Mouse (Mus musculus) forebrain, embryonic 16.5 days (tissue): ENCODE measurements around the gene Troap. TPM values are rescaled to one million over a fixed set of nuclear protein-coding genes. Genes with fewer than 3 reads are reported as not detected.
"Not testable (repeated sequence)": the region's sequence is repeated elsewhere in the genome, so short reads cannot be mapped to it uniquely, and the experiment has no call there.

Experiments
- ATAC-seq: fragments of 200-750 bp; cut with Nextera tagmentation; 2 replicates; pipeline ENCODE4 v1.8.0; 2017; ENCODE audit warnings: mild to moderate bottlenecking, moderate library complexity
- H3K27ac ChIP-seq: fragments of 300-500 bp; sonication (generic); 2 replicates; pipeline ENCODE4 v1.5.1; 2014; ENCODE audit warnings: low read length, control low read depth
- H3K27me3 ChIP-seq: fragments of 300-500 bp; sonication (generic); replicated peaks from 2 replicates; pipeline ENCODE4 v1.6.1; 2014; ENCODE audit warnings: low read length; ENCODE audit not compliant: control insufficient read depth, insufficient read depth
- H3K36me3 ChIP-seq: fragments of 300-500 bp; sonication (generic); 2 replicates; pipeline ENCODE4 v1.6.1; 2014; ENCODE audit not compliant: control insufficient read depth, insufficient read depth
- H3K4me1 ChIP-seq: fragments of 300-500 bp; sonication (generic); replicated peaks from 2 replicates; pipeline ENCODE4 v1.6.1; 2014; ENCODE audit warnings: low read length; ENCODE audit not compliant: control insufficient read depth, insufficient read depth
- H3K4me2 ChIP-seq: fragments of 300-500 bp; sonication (generic); 2 replicates; pipeline ENCODE4 v1.6.1; 2014; ENCODE audit warnings: mild to moderate bottlenecking, low read length, control low read depth
- H3K4me3 ChIP-seq: fragments of 300-500 bp; sonication (generic); replicated peaks from 2 replicates; pipeline ENCODE4 v1.5.1; 2014; ENCODE audit warnings: mild to moderate bottlenecking, low read length, control low read depth
- H3K9ac ChIP-seq: fragments of 300-500 bp; sonication (generic); replicated peaks from 2 replicates; pipeline ENCODE4 v1.6.1; 2014; ENCODE audit warnings: low read depth, low read length, control low read depth
- H3K9me3 ChIP-seq: fragments of 300-500 bp; sonication (generic); 2 replicates; pipeline ENCODE4 v1.6.1; 2016; ENCODE audit warnings: low read length; ENCODE audit not compliant: control insufficient read depth
- WGBS: fragments of 180-500 bp; shearing (Covaris S2); extraction: QIAGEN DNeasy Blood & Tissue Kit; methylation state at CpG from one replicate; pipeline ENCODE4 v1.1.7; 2014; 5-methylcytosine and 5-hydroxymethylcytosine counted together
- polyA plus RNA-seq: library from polyadenylated mRNA; unstranded; fragments of >200 nt; fragmentation: Nextera tagmentation; extraction: Ambion mirVana; gene quantifications from 2 replicates; pipeline ENCODE4 v1.2.1, GENCODE M21; 2015

Troap gene
- polyA plus RNA-seq, 1 experiment from 2014 or later, result 15.9 TPM

DNA sequence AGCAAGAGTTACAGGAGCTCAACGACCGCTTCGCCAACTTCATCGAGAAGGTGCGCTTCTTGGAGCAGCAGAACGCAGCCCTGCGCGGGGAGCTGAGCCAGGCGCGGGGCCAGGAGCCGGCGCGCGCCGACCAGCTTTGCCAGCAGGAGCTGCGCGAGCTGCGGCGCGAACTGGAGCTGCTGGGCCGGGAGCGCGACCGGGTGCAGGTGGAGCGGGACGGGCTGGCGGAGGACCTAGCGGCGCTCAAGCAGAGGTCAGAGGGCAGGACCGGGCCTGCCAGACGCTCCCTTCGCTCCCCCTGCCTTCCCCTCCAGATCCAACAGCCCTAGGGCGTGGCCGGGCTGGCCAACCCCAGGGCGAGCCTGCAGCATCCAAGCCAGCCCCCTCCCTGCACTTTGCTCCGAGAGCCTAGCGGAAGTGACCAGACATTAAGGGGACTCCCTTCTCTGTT, 18.8 kb upstream of the Troap start:
- 0% methylated on average over 35 of the region's 37 CpGs for WGBS
- ATAC-seq, result peak; percentile 63; the same call in 1 of the 2 replicates
- Histone ChIP-seq H3K9me3 (no peaks in the 10 kb centered on the region), H3K4me1 (peaks cover 28% of the 10 kb centered on the region), H3K27me3 (peaks cover 55% of the 10 kb centered on the region), H3K4me2 (peak overlapping the region; percentile 81), H3K4me3 (peak overlapping the region; percentile 44), H3K36me3 (no peaks in the 10 kb centered on the region), H3K9ac (peak overlapping the region; percentile 53), H3K27ac (no peak overlapping the region)

DNA sequence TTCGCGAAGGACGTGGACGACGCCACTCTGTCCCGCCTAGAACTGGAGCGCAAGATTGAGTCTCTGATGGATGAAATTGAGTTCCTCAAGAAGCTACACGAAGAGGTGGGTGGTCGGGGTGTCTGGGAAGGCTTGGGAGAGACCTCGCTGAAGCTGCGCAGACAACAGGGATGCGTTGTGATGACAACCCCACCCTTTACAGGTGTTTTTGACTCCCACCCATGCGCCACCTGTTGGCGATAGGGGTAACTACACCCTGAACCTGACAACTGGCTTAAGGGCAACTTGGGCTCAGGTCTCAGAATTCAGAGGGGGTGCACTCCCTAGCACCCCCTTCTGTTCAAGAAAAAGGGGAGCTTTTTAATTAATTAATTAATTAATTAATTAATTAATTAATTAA, 18.0 kb upstream of the Troap start:
- no peak for ATAC-seq
- H3K4me3 ChIP-seq, result no peak overlapping the region; the same call in 1 of the 2 replicates
- no peak overlapping the region; the same call in 1 of the 2 replicates for H3K4me2 ChIP-seq
- no peak overlapping the region for H3K9ac ChIP-seq
- H3K27me3 ChIP-seq, result peaks cover 54% of the 10 kb centered on the region
- WGBS, result 6% methylated on average over 14 of the region's 14 CpGs
- H3K36me3 ChIP-seq, result no peaks in the 10 kb centered on the region
- no peaks in the 10 kb centered on the region for H3K9me3 ChIP-seq
- H3K4me1 ChIP-seq, result peaks cover 28% of the 10 kb centered on the region
- no peak overlapping the region for H3K27ac ChIP-seq

DNA sequence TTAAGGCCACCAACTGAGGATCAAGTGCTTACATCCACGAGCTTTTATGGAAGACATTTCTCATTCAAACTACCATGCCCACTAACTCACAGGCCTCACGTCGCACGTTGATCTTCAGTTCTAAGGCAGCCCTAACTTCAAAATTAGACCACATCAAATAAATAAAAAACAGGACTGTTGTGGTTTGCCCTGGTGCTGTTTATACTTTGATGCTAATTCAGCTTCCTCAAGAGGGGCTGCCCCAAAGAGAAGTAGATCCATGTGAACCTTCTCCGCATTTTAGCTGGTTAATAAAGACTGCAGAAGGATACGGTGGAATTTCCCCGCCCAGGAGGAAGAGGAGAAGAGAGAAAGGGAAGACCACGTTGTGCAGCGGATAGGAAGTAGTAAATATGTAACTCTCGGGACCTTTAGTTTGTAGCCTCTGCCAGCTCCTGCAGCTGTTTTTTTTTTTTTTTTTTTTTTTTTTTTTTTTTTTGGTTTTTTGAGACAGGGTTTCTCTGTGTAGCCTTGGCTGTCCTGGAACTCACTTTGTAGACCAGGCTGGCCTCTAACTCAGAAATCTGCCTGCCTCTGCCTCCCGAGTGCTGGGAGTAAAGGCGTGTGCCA, 8.7 kb upstream of the Troap start:
- Histone ChIP-seq H3K4me3 (no peak overlapping the region), H3K4me1 (no peaks in the 10 kb centered on the region), H3K36me3 (no peaks in the 10 kb centered on the region), H3K9me3 (no peaks in the 10 kb centered on the region), H3K27ac (no peak overlapping the region), H3K27me3 (no peaks in the 10 kb centered on the region), H3K4me2 (no peak overlapping the region), H3K9ac (no peak overlapping the region)
- no peak for ATAC-seq
- WGBS, result 83% methylated on average over 12 of the region's 12 CpGs

DNA sequence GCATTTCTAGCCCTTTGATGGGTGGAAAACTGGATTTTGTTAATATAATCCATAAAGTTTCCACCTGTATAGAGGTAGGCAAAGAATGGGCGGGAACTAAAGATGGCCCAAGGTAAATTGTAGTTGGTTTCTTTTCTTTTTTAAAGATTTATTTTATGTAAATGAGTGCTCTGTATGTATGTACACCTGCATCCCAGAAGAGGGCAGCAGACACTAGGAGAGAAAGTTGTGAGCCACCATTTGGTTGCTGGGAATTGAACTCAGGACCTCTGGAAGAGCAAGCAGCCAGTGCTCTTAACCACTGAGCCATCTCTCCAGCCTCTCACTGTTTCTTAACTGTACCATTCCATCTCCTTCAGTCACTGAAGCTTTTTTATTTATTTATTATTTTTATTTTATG, 2.4 kb upstream of the Troap start:
- WGBS, result 86% methylated on average over 1 of the region's 1 CpGs
- no peak overlapping the region for H3K4me3 ChIP-seq
- ATAC-seq, result no peak

DNA sequence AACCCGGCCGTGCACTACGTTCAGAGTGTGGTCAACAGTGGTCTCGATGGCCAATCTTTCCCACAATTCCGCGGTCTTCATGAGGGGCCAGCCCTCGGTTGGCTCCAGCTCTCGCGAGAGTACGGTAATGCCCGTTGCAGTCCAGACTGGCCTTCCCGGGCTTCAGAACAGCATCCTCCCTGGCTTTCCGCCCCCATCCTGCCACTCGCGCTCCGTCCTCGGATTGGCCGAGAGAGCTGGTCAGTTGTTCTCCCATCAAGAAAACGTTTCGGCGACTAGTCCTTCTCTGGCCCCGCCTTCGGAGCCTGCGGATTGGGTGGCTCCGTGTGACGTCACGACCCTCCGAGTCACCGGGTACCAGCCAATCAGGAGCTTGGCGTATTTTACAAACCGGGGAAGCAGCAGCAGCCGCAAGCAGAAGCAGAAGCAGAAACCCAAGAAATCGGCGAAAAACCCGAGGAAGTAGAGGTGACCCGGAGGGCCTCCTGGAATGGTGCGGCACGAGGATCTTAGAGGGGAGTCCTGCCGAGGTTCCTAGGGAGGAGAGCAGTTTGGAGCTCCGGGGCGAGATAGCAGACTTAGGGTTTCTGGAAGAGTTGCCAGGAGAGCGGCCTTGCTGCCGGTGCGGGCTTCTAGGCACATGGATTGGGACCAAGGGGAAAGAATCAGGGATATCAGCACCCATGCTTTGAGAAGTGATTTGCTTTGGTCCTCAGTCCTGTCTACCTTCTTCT, 392 bp downstream of the Troap start:
- Histone ChIP-seq H3K27ac (peak overlapping the region; percentile 96), H3K36me3 (no peaks in the 10 kb centered on the region), H3K4me2 (peak overlapping the region; percentile 99), H3K4me3 (peak overlapping the region; percentile 66), H3K4me1 (peaks cover 16% of the 10 kb centered on the region), H3K27me3 (no peaks in the 10 kb centered on the region), H3K9ac (peak overlapping the region; percentile 87), H3K9me3 (no peaks in the 10 kb centered on the region)
- whole genome bisulfite sequencing, result under 1% methylated on average over 44 of the region's 44 CpGs
- peak; percentile 98 for ATAC-seq

More for the DNA sequence above, 2.4 kb upstream of the Troap start:
- H3K27me3 ChIP-seq, result no peaks in the 10 kb centered on the region
- no peak overlapping the region for H3K4me2 ChIP-seq
- H3K4me1 ChIP-seq, result peaks cover 16% of the 10 kb centered on the region
- no peaks in the 10 kb centered on the region for H3K36me3 ChIP-seq
- H3K27ac ChIP-seq, result no peak overlapping the region
- H3K9me3 ChIP-seq, result no peaks in the 10 kb centered on the region
- no peak overlapping the region for H3K9ac ChIP-seq

DNA sequence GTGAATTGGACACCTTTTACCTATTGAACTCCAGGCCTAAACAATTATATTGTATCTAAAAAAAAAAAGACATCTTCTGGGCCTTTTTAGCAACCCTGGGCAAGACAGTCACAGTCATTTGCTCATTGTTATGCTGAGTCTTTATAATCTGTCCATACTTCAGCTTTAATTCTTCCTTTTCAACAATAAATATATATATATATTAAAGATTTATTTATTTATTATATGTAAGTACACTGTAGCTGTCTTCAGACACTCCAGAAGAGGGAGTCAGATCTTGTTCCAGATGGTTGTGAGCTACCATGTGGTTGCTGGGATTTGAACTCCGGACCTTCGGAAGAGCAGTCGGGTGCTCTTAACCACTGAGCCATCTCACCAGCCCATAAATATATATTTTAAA, 1.6 kb downstream of the Troap start:
- not testable (repeated sequence) for ATAC-seq, H3K9ac ChIP-seq, H3K27ac ChIP-seq, H3K36me3 ChIP-seq, H3K9me3 ChIP-seq, H3K27me3 ChIP-seq
- 95% methylated on average over 3 of the region's 3 CpGs for WGBS
- Histone ChIP-seq H3K4me1 (peaks cover 16% of the 10 kb centered on the region), H3K4me3 (peak overlapping the region; percentile 66), H3K4me2 (peak overlapping the region; percentile 99)

DNA sequence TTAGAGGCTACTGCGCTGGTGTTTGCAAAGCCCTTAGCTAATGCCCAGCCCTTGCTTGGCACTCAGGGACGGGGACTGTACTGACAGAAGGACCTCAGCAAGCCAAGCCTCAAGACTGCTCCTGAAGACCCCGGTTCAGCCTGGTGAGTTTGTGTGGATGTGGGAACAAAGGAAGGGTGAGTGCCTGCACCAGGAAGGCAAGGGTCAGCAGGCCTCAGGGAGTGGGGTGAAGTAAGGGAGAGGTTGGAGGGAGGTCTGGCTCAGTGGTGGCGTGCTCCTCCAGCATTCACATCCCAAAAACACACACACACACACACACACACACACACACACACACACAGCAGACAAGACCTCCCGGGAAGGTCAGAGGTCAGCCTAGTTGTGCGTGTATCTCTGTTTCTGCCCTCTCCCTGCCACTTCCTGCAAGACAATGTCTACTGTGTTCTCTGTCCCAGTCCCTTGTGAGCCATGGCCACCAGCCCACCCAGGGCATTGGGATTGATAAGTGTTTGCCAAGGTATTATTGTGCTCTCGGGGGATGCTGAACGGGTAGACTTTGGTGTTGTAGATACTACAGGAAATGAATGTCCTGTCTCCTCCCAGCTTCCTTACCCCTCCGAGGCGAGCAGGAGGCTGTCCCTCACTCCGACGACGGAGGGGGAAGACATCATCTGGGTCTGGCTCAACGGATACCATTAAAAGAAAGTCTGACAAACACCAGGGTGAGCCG, 4.0 kb downstream of the Troap start:
- Histone ChIP-seq H3K9ac (no peak overlapping the region), H3K4me1 (peaks cover 16% of the 10 kb centered on the region), H3K36me3 (no peaks in the 10 kb centered on the region)

DNA sequence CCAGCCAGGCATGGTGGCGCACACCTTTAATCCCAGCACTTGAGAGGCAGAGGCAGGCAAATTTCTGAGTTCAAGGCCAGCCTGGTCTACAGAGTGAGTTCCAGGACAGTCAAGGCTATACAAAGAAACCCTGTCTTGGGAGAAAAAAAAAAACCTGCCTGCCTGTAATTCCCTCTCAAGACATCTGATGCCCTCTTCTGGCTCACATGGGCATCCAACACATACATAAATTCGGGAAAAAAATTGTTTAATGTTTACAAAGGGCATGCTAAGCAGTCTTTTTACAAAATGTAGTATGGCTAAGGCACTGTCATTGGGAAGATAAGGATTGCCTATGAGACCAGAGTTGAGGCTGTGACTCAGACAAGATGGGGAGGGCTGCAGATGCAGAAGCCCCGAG, 5.4 kb downstream of the Troap start:
- Histone ChIP-seq H3K9me3 (no peaks in the 10 kb centered on the region), H3K36me3 (no peaks in the 10 kb centered on the region), H3K4me2 (no peak overlapping the region), H3K4me1 (peaks cover 11% of the 10 kb centered on the region), H3K27ac (no peak overlapping the region), H3K27me3 (no peaks in the 10 kb centered on the region; the same call in 1 of the 2 replicates), H3K9ac (no peak overlapping the region), H3K4me3 (no peak overlapping the region)
- no peak for ATAC-seq
- 86% methylated on average over 3 of the region's 3 CpGs for WGBS

More for the DNA sequence above, 4.0 kb downstream of the Troap start:
- Histone ChIP-seq H3K4me3 (no peak overlapping the region), H3K27me3 (no peaks in the 10 kb centered on the region; the same call in 1 of the 2 replicates), H3K4me2 (no peak overlapping the region), H3K9me3 (no peaks in the 10 kb centered on the region), H3K27ac (no peak overlapping the region)
- ATAC-seq, result no peak
- WGBS, result 86% methylated on average over 15 of the region's 15 CpGs

DNA sequence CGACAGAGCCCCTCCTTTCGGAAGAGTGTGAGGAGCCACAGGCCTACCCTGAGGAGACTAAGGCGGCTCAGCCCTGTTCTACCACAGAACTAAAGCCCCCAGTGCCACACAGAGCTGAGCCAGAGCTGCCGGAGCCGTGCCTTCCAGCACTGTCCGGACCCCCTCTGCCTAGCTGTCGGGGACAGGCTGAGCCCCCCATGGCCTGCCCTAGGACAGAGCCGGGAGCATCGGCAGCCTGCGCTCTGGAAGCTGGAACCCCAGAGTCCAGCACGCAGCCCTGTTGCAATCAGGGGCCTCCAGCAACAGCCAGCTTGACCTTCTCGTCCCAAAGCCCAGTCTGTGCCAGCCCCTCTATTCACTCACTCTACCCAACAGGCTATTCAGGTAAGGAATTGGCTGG, 7.9 kb downstream of the Troap start:
- no peaks in the 10 kb centered on the region for H3K4me1 ChIP-seq
- WGBS, result 88% methylated on average over 12 of the region's 12 CpGs
- no peak for ATAC-seq
- H3K36me3 ChIP-seq, result no peaks in the 10 kb centered on the region
- H3K4me2 ChIP-seq, result no peak overlapping the region
- no peak overlapping the region for H3K9ac ChIP-seq
- H3K4me3 ChIP-seq, result no peak overlapping the region
- H3K27ac ChIP-seq, result no peak overlapping the region
- H3K9me3 ChIP-seq, result no peaks in the 10 kb centered on the region
- H3K27me3 ChIP-seq, result peaks cover 19% of the 10 kb centered on the region
